13 mouse cellular contexts compared by ENCODE assay signal in genomic region chr13:107362806-107363687, GRCm38 (mm10).
A peak's percentile ranks its signal among the peaks of the same experiment; 100 is the strongest.
DNase-seq lines count a peak whose midpoint lies in the region; ATAC-seq and TF ChIP-seq lines count a peak whose summit lies in the region.
"Had no signal": no experiment of that assay in that cellular context is flagged by ENCODE, and none has a peak within 500 bp of the region (broad histone marks: within the 10 kb centered on the region; RNA-seq: fewer than 3 reads in every experiment).

No protein-coding gene starts in this region.

- H3K4me3 ChIP-seq in forebrain, embryonic 15.5 days, result no peak overlapping the region
- no peak overlapping the region for H3K4me3 ChIP-seq in forebrain, embryonic 13.5 days
- no peak overlapping the region for H3K4me3 ChIP-seq in hindbrain, postnatal 0 days (ENCODE audit: low read length)
- H3K4me3 ChIP-seq in hindbrain, embryonic 16.5 days (ENCODE audit: low read length), result no peak overlapping the region
- H3K4me3 ChIP-seq: limb, embryonic 10.5 days; liver, embryonic 15.5 days had no signal

- no peaks in the 10 kb centered on the region for H3K36me3 ChIP-seq in forebrain, embryonic 15.5 days
- H3K36me3 ChIP-seq in forebrain, embryonic 13.5 days (ENCODE audit: poor library complexity, severe bottlenecking), result no peaks in the 10 kb centered on the region
- no peaks in the 10 kb centered on the region for H3K36me3 ChIP-seq in hindbrain, postnatal 0 days (ENCODE audit: insufficient read depth, low read length)
- no peaks in the 10 kb centered on the region for H3K36me3 ChIP-seq in hindbrain, embryonic 16.5 days (ENCODE audit: control insufficient read depth, insufficient read depth, low read length)
- H3K36me3 ChIP-seq: limb, embryonic 10.5 days; liver, embryonic 15.5 days had no signal

- peak overlapping the region; percentile 36 for H3K27ac ChIP-seq in forebrain, embryonic 15.5 days (replicated peaks)
- no peak overlapping the region for H3K27ac ChIP-seq in forebrain, embryonic 13.5 days
- H3K27ac ChIP-seq in hindbrain, postnatal 0 days, result peak overlapping the region; percentile 22; the same call in 1 of the 2 replicates
- no peak overlapping the region for H3K27ac ChIP-seq in hindbrain, embryonic 16.5 days (ENCODE audit: low read depth, low read length)
- H3K27ac ChIP-seq: hindbrain, embryonic 14.5 days; limb, embryonic 10.5 days; liver, embryonic 15.5 days had no signal

- no peaks in the 10 kb centered on the region for H3K27me3 ChIP-seq in forebrain, embryonic 15.5 days
- H3K27me3 ChIP-seq in forebrain, embryonic 13.5 days, result no peaks in the 10 kb centered on the region
- no peaks in the 10 kb centered on the region for H3K27me3 ChIP-seq in hindbrain, postnatal 0 days (ENCODE audit: insufficient read depth, low read length)
- no peaks in the 10 kb centered on the region for H3K27me3 ChIP-seq in hindbrain, embryonic 16.5 days (replicated peaks; ENCODE audit: control insufficient read depth, insufficient read depth, low read length)
- H3K27me3 ChIP-seq: liver, embryonic 15.5 days had no signal

- intact Hi-C loops in left cerebral cortex, postnatal 4 days (cut with DNase I), result no loop called here
- intact Hi-C loops in left cerebral cortex, postnatal 14 days (cut with DNase I), result no loop called here

- H3K9ac ChIP-seq in forebrain, embryonic 15.5 days (replicated peaks), result no peak overlapping the region
- no peak overlapping the region for H3K9ac ChIP-seq in forebrain, embryonic 13.5 days
- H3K9ac ChIP-seq in hindbrain, postnatal 0 days (replicated peaks; ENCODE audit: low read length), result no peak overlapping the region
- no peak overlapping the region for H3K9ac ChIP-seq in hindbrain, embryonic 16.5 days (ENCODE audit: low read depth, low read length)
- H3K9ac ChIP-seq: hindbrain, embryonic 14.5 days; liver, embryonic 15.5 days had no signal

- H3K4me2 ChIP-seq in forebrain, embryonic 15.5 days (replicated peaks), result no peak overlapping the region
- H3K4me2 ChIP-seq in forebrain, embryonic 13.5 days, result no peak overlapping the region
- no peak overlapping the region for H3K4me2 ChIP-seq in hindbrain, postnatal 0 days (ENCODE audit: low read depth, low read length)
- H3K4me2 ChIP-seq in hindbrain, embryonic 16.5 days (ENCODE audit: low read length), result no peak overlapping the region
- H3K4me2 ChIP-seq: hindbrain, embryonic 14.5 days; liver, embryonic 15.5 days had no signal

- WGBS in forebrain, embryonic 15.5 days, result 81% methylated on average over 8 of the region's 8 CpGs
- WGBS in forebrain, embryonic 13.5 days, result 86% methylated on average over 8 of the region's 8 CpGs
- WGBS in hindbrain, postnatal 0 days, result 61% methylated on average over 8 of the region's 8 CpGs
- WGBS in hindbrain, embryonic 16.5 days, result 70% methylated on average over 8 of the region's 8 CpGs

- H3K9me3 ChIP-seq in forebrain, embryonic 15.5 days, result no peaks in the 10 kb centered on the region
- no peaks in the 10 kb centered on the region for H3K9me3 ChIP-seq in forebrain, embryonic 13.5 days (replicated peaks)
- H3K9me3 ChIP-seq in hindbrain, postnatal 0 days (ENCODE audit: low read length), result no peaks in the 10 kb centered on the region
- H3K9me3 ChIP-seq in hindbrain, embryonic 16.5 days (ENCODE audit: control insufficient read depth, low read length), result no peaks in the 10 kb centered on the region; the same call in 1 of the 2 replicates
- H3K9me3 ChIP-seq: limb, embryonic 10.5 days; liver, embryonic 15.5 days had no signal

- peak; percentile 51 for DNase-seq in hindbrain, postnatal 0 days (ENCODE audit: low spot score)
- peak; percentile 42 for DNase-seq in left cerebral cortex, postnatal 4 days
- no peak for DNase-seq in left cerebral cortex, postnatal 14 days (ENCODE audit: low spot score in 2 of 2)
- peak; percentile 54 for DNase-seq in adrenal gland, postnatal 14 days
- DNase-seq: kidney, adult 9 months; right cerebral cortex, postnatal 25 days had no signal

- ATAC-seq in forebrain, embryonic 15.5 days (replicated peaks), result no peak
- ATAC-seq in forebrain, embryonic 13.5 days, result no peak
- 0 out of 2 replicates have a peak, but pooled peaks have one; percentile 32 for ATAC-seq in hindbrain, postnatal 0 days
- ATAC-seq in hindbrain, embryonic 16.5 days, result no peak
- ATAC-seq in CD4-positive, CD25-positive, alpha-beta regulatory T cell, adult 4 months, result no peak

- TF ChIP-seq CTCF in hindbrain, postnatal 0 days (IDR thresholded peaks at IDR 0.05; ENCODE audit: low read depth), result no peak

- no peaks in the 10 kb centered on the region for H3K4me1 ChIP-seq in forebrain, embryonic 15.5 days
- H3K4me1 ChIP-seq in forebrain, embryonic 13.5 days, result no peaks in the 10 kb centered on the region
- H3K4me1 ChIP-seq in hindbrain, postnatal 0 days (ENCODE audit: insufficient read depth, low read length), result no peaks in the 10 kb centered on the region
- no peaks in the 10 kb centered on the region for H3K4me1 ChIP-seq in hindbrain, embryonic 16.5 days (ENCODE audit: control insufficient read depth, insufficient read depth, low read depth, low read length)
- H3K4me1 ChIP-seq: limb, embryonic 10.5 days; liver, embryonic 15.5 days had no signal

Comparison
In these comparisons a context has a peak if more than half of its experiments do, and no peak if none do; other contexts are left out.
1. H3K27ac ChIP-seq: peak in forebrain, embryonic 15.5 days (single experiment) and hindbrain, postnatal 0 days (single experiment); none in forebrain, embryonic 13.5 days (single experiment) and hindbrain, embryonic 16.5 days (single experiment).
2. DNase-seq: peak in hindbrain, postnatal 0 days (single experiment), left cerebral cortex, postnatal 4 days (single experiment) and adrenal gland, postnatal 14 days (single experiment); none in left cerebral cortex, postnatal 14 days (0 of 2).